Mouse (Mus musculus): Measurements from ENCODE around the gene Rrh.

Rrh gene

GRCm38 (mm10) chr3:129822206-129822775, at the start of gene Rrh:
Gene Rrh, minus strand, starts transcription at chr3:129822587.
- no peak for DNase-seq

DNA sequence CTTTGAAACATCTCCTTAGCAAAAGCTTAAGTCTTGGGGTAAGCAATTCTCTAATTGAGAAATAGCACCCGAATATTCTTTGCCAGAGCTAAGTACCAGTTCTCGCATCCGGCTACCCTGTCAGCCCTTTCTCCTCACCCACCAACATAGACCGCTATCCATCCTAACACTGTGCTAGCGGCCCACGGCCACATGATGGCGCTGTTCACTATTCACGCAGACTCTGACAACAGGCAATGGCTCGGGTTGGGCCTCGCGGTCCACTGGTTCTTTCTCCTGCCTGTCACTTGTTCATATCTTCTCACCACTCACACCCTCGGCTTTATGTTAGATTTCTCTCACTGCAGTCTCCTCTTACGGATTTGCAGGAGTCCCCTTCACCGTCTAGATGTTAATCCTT, 41.3 kb upstream of the Rrh start:
- peak; percentile 48 to 73 for DNase-seq

GRCm38 (mm10) chr3:129862592-129862991, 40.2 kb upstream of the Rrh start:
- DNase-seq = no peak

DNA sequence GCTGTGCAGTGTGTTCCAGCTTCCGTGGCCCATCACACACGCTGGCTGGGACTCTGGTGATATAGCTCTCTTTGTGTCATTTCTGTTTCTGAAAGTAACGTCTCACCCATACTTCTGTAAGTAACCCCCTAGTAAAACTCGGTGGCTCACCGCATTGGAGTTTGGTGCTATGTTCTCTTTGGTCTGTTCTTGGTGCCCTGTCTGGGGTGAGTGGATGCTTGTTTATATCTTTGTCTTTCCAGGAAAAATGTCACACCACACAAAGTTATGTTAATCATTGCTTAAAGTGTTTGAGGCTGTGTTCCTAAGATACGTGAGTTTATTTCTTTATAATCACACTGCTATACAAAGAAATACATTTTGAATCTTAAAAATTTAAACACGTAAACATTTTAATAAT, 24.5 kb upstream of the Rrh start:
- no peak for DNase-seq

GRCm38 (mm10) chr3:129845868-129846267, 23.5 kb upstream of the Rrh start:
- no peak for DNase-seq

GRCm38 (mm10) chr3:129838017-129838416, 15.6 kb upstream of the Rrh start:
- no peak for DNase-seq

DNA sequence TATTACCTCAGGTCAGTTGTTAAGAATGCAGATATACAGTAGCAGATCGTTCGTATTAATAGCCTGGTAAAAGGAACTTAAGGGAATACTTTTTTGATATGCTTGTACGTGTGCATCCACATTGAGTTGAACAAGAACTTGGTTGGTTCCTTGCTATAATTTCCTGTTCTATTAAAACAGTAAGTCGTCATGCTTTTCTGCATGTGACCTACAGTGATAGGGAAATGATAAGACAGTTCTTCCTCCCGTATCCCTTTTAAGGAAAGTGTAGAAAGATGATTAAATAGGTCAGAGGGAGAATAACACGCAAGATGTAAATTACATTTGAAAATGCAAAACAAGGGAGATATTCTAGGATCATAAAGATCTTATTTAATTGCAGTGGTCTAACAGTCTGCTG, 14.6 kb upstream of the Rrh start:
- DNase-seq = no peak

DNA sequence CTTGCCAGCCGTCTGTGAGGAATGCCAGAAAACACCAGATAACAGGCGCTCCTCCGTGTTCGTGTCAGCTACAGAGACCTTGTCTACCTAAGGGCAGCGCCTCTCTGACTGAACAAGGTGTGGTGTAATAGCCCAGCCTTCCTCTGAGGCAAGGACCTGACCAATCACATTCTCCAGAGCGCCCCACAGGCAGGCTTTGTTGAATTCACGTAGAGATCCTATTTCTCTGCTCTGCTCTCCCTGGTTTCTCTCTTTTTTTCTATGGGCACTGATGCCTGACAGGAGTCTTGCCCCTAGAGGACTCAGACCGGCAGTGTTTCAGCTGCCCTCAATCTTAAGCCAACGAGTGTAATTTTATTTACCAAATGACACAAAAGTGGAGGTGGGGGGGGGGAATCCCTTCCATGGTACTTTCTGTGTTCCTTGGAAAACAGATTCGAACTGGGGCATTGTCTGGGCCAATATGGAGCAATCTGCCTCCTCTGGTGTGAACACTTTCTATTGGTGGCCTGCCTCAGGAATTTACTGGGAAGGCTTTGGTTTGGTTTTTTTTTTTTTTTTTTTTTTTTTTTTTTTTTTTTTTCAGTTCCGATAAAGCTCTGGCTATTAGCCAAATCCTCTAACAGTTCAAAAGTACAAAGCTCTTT, 13.8 kb upstream of the Rrh start:
- no peak for DNase-seq

- DNase-seq = no peak
Observed at GRCm38 (mm10) chr3:129835388-129835934, 13.1 kb upstream of the Rrh start, which contains the start of gene Cfi. Gene Cfi, plus strand, starts transcription at chr3:129835884.

DNA sequence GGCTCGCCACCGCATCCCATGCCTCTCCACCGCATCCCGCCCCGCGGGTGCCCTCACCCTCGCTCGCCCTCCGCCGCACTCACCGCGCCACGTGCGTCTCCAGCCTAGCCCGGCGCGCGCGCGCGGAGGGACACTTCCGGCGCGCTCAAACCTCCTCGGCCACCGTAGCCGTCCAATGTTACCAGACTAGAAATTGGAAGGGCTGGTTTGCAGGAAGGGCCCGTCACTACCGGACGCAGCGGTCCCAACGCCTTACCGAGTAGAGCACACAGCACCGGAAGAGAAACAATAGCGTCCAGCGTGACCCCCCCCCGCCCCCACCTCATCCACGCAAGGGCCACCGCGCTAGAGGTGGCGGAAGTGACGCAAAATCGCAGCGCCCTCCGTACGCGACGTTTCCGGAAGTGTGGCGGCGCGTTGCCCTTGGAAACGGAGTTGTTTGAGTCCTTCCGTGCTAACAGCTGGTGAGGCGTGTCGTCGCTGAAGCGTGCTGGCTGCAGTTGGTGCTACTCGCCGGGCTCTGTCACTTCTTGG, 8.7 kb upstream of the Rrh start, which contains the start of gene Gar1:
TSS of gene Gar1 (minus strand) at position 362 of the 534 bp plus-strand sequence.
- peak; percentile 97 for DNase-seq

DNA sequence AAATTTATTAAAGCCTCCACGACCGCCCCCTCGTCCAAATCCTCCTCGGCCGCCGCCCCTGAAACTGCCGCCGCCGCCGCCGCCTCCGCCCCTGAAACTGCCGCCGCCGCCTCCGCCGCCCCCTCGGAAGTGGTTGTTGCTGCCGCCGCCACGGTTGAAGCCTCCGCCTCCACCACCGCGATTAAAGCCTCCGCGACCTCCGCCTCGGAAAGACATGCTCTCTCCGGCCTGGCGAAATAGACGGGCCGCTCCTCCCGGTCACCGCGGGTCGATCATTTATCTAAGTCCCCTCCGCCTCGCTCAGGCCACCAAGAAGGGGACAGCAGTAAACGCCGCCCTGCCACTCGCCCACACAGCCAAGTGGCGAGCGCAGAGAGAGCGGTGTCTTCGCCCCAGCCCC, 8.2 kb upstream of the Rrh start:
- DNase-seq = no peak

DNA sequence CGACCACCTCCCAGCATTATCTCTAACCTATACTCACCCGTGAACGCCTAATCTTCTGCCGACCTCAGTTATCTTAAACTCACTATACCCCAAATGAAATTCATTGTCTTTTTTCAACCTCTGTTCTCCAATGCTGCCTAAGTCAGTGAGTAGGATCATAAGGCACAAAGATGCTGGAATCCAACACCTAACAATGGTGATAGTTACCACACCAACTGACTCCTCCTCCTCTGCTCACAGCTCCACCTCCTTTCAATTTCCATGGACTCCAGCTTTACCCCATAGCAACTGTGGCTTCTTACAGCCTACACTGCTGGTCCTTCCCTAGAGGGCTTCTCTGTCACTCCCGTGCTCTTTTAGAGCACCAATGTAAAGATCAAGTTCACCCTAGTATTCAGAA, 5.3 kb upstream of the Rrh start:
- DNase-seq = no peak

DNA sequence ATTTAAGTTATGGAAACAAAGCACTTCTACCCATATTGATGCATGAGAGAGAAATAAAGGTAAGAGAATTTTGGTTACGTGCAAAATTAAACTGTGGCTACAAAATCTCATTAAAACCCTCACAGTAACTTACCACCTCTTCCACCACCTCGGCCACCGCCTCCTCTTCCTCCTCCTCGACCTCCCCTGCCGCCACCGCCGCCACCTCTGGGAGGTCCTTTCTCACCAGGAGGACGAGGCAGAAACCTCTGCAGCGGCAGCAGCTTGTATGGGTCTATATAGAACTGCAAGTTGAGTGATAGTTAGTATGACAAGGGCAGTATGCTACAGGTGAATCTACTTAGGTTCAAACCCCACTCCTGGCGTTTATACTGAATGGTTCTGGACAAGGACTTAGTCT, 4.3 kb upstream of the Rrh start:
- no peak for DNase-seq

DNA sequence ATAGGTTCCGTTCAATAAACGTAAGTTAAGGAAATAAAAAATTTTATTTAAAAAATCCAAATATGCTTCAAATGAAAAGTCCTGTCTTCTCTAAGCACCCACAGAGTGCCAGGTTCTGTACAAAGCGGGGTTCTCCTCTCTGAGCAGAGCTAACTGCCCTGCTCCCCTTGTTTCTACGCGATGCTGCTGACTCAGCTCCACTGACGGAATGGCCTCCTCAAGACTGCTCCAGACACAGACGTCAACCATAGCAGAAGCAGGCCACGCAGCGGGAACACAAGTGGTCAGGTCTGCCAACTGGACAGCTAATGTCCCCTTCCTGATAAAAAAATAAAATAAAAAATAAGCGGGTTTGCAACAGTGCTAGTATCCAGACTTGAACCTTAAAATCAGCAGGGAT, 2.5 kb upstream of the Rrh start:
- DNase-seq = no peak

DNA sequence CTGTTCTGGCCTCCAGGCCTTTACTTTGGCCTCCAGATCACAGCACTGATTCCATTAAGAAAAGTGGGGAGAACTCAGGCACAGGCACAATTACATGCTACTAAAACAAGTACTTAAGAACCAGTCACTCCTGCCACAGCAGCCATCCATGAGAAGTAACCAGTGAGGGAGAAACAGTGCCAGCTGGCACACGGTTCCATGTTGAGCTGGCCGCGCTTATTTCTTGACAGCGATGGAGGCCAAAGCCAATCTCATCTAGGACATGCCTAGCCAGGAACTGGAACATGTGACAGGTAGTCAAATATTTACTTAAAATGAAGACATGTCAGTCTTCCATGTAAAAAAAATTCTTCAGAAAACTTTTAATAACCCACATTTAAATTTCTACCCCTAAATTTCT, 1.8 kb upstream of the Rrh start:
- peak in 1 of 2 experiments; percentile 20 for DNase-seq

DNA sequence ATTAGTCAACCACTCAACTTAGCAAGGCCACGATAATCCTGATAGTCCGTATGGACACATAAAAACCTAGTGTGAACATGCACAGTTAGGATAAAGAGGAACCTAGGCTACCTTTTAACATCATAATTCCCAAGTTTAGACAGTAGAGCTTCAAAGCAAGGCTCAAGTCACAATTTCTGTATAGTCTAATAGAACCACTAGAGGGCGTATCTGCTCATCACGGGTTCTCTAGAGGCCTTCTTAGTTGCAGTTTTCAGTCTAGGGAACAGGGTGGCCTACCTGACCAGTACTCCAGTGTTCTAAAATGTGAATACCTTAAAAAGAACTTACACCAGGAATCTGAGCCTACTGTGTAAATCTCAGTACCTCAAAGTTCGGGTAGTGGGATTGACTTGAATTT, 906 bp upstream of the Rrh start:
- DNase-seq = no peak

DNA sequence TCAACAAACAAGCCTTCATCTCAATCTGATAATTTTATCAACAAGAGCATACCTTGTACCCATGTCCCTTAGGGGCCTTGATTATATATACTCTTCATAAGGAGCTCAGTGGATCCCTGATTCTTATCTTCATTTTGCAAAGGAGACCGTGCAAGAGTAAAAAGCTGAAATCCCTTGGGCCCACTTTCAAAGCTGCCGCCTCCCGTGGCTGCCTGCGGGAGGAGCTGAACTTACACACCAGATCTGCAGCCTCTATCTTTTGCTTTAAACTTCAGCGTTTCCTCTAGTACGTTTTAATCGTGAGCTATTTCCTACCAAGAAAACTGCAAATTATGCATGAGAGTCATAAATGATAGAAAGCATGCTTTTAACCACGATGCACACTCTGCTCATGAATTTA, 651 bp downstream of the Rrh start:
- no peak for DNase-seq

DNA sequence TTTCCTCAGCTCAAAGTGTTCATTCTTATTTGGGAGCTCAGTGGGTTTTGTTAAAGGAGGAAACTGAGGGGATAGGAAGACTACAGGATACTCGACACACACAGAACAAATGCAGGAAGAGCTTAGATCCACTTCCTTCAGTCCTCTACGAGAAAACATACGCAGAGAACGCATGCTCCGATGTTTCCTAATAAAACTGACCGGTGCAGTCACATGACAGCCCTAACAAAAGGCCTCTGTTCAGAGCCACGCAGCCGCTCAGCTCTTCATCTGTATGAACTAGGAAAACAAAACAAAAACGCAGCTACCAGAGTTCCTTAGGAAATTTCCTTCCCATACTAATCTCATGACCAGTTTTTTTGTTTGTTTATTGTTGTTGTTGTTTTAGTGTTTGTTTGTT, 1.5 kb downstream of the Rrh start:
- DNase-seq = no peak

DNA sequence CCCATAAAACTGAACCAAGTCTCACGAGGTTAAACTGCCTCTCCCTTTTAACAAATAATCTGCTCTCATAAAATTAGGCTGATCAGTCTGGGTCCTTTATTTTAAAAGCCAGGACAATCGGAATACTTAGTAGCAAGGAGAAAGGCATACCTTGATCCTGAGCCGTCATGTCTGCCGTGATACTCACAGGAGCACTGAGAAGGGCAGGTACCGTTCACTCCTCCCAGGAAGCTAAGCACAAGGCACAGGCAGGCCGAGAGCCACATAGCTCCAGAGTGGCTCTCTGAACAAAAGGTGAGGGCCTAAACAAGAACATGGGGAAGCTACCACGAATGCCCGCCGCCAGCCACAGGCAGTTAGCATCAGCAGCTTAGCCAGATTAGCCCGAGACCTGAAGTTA, 18.6 kb downstream of the Rrh start, which contains the start of gene Lrit3:
TSS of gene Lrit3 (minus strand) at position 266 of the 400 bp plus-strand sequence.
- no peak for DNase-seq

- no peak for DNase-seq
Observed at GRCm38 (mm10) chr3:129799011-129799410, 23.4 kb downstream of the Rrh start.

- no peak for DNase-seq
Observed at GRCm38 (mm10) chr3:129798551-129798950, 23.8 kb downstream of the Rrh start.

DNA sequence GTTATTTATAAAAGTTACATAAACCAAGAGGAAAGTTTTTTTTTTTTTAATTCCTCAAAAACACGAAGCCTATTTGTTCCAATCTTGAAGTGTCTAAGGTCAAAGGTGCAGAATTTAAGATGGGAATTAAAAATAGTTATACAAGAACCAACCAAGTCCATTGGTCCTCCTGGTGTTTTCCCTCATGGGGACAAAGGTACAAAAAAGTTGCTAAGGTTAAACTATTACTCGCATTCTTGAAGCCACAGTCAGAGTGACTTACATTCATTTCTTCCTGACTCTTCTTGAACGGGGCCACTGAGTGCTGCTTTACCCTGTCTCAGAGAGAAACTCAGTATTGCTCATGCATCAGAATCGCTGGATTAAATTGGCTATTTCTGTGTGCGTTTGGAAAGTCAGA, 25.0 kb downstream of the Rrh start:
- no peak for DNase-seq

DNA sequence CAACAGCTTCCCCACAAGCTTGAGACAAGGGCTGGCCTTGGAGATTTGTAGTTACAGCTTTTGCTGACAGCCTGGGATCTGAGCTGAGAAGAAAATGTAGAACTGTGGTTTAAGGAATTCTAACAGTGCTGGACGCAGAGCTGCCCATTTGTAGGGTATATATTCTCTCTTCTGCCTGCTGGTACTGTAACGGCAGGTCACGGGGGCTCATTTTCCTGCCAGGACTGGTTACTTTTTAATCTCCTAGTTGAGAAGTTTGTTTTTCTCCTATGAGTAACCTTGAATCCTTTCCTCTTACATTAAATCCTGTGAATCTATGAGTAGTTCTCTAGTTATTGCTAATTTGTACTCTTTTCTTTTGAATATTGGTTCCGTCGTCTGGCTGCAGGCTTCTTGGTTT, 28.6 kb downstream of the Rrh start:
- no peak for DNase-seq

- no peak for DNase-seq
Observed at GRCm38 (mm10) chr3:129782746-129783145, 39.6 kb downstream of the Rrh start.
